Mouse (Mus musculus) midbrain, embryonic 13.5 days (tissue): ENCODE data around the gene Bcar3. TPM values are rescaled to one million over a fixed set of nuclear protein-coding genes. Genes with fewer than 3 reads are reported as not detected.

Source experiments
- ATAC-seq: fragments of 200-750 bp; cut with Nextera tagmentation; 2 replicates; pipeline ENCODE4 v1.8.0; 2017; ENCODE audit warnings: mild to moderate bottlenecking, moderate TSS enrichment, moderate library complexity
- H3K27ac ChIP-seq: fragments of 300-500 bp; sonication (generic); 2 replicates; pipeline ENCODE4 v1.5.1; 2015; ENCODE audit warnings: inconsistent platforms, mild to moderate bottlenecking, moderate library complexity
- H3K27me3 ChIP-seq: fragments of 300-500 bp; sonication (generic); 2 replicates; pipeline ENCODE4 v1.6.1; 2015; ENCODE audit warnings: mild to moderate bottlenecking, inconsistent platforms
- H3K36me3 ChIP-seq: fragments of 300-500 bp; sonication (generic); 2 replicates; pipeline ENCODE4 v1.6.1; 2015; ENCODE audit warnings: mild to moderate bottlenecking, inconsistent platforms
- H3K4me1 ChIP-seq: fragments of 300-500 bp; sonication (generic); replicated peaks from 2 replicates; pipeline ENCODE4 v1.6.1; 2015; ENCODE audit warnings: inconsistent platforms
- H3K4me2 ChIP-seq: fragments of 300-500 bp; sonication (generic); replicated peaks from 2 replicates; pipeline ENCODE4 v1.6.1; 2015; ENCODE audit warnings: moderate library complexity, mild to moderate bottlenecking, inconsistent platforms
- H3K4me3 ChIP-seq: fragments of 300-500 bp; sonication (generic); replicated peaks from 2 replicates; pipeline ENCODE4 v1.5.1; 2015; ENCODE audit warnings: mild to moderate bottlenecking, inconsistent platforms
- H3K9ac ChIP-seq: fragments of 300-500 bp; sonication (generic); replicated peaks from 2 replicates; pipeline ENCODE4 v1.6.1; 2015; ENCODE audit warnings: mild to moderate bottlenecking, inconsistent platforms
- H3K9me3 ChIP-seq: fragments of 300-500 bp; sonication (generic); 2 replicates; pipeline ENCODE4 v1.6.1; 2016; ENCODE audit warnings: mild to moderate bottlenecking, inconsistent platforms
- WGBS: fragments of 180-500 bp; shearing (Covaris S2); methylation state at CpG from one replicate; pipeline ENCODE4 v1.1.7; 2015; 5-methylcytosine and 5-hydroxymethylcytosine counted together
- polyA plus RNA-seq: library from polyadenylated mRNA; unstranded; fragments of >200 nt; fragmentation: Nextera tagmentation; extraction: Ambion mirVana; gene quantifications from 2 replicates; pipeline ENCODE4 v1.2.1, GENCODE M21; 2015

Bcar3 gene
- polyA plus RNA-seq, 1 experiment from 2014 or later: 8.0 TPM

DNA sequence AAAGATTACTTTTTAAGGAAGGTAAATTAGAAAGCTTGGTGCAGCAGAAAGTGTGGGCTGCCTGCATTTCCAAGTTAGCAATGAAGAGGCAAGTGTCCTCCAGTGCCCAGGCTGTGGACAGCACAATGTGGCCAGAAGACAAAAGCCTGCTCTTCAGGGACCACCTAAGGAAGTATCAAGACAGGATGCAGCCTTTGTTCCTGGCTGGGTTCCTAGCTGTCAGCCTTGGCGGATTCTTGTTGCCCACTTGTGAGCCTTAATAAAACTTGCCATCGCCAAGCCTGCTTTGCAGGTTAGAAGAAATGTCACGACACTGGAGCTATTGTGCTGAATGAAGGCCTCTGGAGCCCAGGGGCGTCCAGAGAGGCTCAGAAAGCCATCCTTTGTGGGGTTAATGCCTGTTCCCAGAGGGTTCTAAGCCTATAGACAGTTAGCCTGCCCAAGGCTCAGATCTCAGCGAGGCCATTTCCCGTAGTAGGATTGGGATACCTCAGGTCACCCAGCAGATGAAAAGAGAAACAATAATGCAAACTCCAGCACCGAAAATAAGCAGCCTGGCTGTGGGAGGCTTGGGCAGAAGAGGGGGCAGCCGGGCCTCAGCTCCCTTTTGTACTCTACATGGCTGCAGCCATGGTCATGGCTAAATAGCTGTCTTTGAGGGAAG, 167.0 kb downstream of the Bcar3 start:
- no peaks in the 10 kb centered on the region for H3K9me3 ChIP-seq
- 5% methylated on average over 8 of the region's 8 CpGs for WGBS
- peak overlapping the region; percentile 42 for H3K4me2 ChIP-seq
- no peaks in the 10 kb centered on the region for H3K27me3 ChIP-seq
- no peak overlapping the region for H3K4me3 ChIP-seq
- H3K9ac ChIP-seq: 0 out of 2 replicates have a peak overlapping the region, but pooled peaks have one; percentile 10
- ATAC-seq: peak; percentile 68
- H3K4me1 ChIP-seq: peaks cover 47% of the 10 kb centered on the region
- H3K36me3 ChIP-seq: 0 out of 2 replicates have a peak, but pooled peaks cover 2% of the 10 kb centered on the region
- peak overlapping the region; percentile 70 for H3K27ac ChIP-seq

DNA sequence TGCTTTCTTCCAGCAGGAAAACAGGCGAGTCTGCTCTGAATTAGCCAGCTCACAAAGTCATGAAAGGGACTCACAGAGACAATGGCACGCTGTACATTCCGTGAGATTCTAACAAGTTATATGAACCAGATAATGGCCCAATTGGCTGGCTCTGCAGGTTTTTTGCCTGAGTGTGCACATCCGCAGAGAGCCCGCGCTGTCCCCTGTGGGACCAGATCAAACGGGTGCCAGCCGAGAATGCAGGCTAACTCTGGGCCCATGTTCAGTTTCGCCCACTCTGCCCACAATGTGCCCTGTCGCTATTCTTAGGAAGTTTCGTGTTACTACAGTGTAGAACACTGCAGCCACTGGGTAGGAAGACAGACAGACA, 167.6 kb downstream of the Bcar3 start:
- Histone ChIP-seq H3K4me3 (no peak overlapping the region), H3K4me2 (peak overlapping the region; percentile 42), H3K9me3 (no peaks in the 10 kb centered on the region), H3K27ac (peak overlapping the region; percentile 70), H3K9ac (0 out of 2 replicates have a peak overlapping the region, but pooled peaks have one; percentile 7), H3K4me1 (peaks cover 47% of the 10 kb centered on the region), H3K36me3 (no peaks in the 10 kb centered on the region), H3K27me3 (no peaks in the 10 kb centered on the region)
- peak; percentile 57 for ATAC-seq
- 17% methylated on average over 11 of the region's 11 CpGs for WGBS

DNA sequence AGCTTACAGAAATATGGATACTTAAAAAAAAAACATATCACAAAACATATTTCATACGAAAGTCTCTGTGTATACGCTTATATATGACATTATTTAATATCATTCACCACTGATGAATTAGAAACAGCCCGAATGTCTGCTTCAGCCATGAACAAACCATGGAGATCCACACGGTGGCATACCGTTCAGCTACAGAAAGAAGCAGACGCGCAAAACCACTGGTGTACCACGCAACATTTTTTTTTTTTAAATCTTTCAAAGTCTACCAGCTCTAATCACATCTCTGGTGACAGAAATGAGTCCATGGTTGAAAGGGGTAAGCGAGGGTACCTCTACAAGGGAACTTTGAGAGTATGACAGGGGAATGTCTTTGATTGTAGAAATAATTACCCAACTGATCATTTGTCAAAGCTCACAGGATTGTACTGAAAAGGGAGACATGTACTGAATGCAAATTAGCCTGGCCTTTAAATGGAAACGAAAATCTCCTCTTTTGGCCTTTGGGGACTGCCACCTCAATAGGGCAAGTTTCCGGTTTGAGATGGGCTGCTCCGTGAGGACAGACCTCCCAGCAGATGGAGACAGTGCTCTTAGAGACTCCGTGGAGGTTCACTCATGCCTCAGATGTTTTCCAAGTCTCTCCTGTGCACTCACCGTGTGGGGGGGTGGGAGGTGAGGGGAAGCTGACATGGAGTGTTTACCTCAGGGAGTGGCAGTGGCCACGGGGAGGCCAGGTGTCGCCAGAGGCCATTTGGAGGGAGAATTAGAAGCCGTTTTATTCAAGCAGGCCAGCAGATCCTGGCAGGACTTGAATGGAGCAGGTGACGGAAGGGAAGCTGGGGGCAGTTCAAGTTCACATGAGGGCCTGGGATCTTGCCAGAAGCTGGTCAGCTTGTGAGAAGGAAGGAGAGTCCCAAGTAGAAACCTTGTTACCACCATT, 168.3 kb downstream of the Bcar3 start:
- Histone ChIP-seq H3K9me3 (no peaks in the 10 kb centered on the region), H3K4me3 (no peak overlapping the region), H3K9ac (0 out of 2 replicates have a peak overlapping the region, but pooled peaks have one; percentile 1), H3K4me1 (peaks cover 45% of the 10 kb centered on the region), H3K36me3 (no peaks in the 10 kb centered on the region), H3K27me3 (no peaks in the 10 kb centered on the region), H3K27ac (peak overlapping the region; percentile 70), H3K4me2 (peak overlapping the region; percentile 42)
- WGBS: 28% methylated on average over 18 of the region's 18 CpGs
- 0 out of 2 replicates have a peak, but pooled peaks have one; percentile 27 for ATAC-seq

DNA sequence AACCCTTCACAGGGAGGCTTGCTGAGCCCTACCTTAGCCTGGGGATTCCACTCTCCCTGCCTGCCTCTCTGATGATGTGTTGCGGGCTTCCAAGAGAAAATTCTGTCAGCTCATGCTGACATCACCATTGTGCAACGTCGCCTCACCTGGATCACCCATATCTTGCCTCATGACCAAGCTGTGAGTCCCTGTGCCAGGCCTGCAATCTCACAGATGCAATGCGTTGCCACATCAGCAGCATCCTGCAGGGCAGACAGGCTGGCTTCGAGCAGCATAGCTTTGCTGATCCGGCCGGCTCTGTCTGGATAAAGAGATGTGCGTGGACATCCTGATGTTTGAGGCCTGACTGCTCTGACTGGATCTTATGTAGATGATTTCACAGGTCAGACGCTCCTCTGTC, 169.2 kb downstream of the Bcar3 start:
- H3K4me1 ChIP-seq: peaks cover 39% of the 10 kb centered on the region
- H3K27ac ChIP-seq: no peak overlapping the region
- H3K27me3 ChIP-seq: no peaks in the 10 kb centered on the region
- H3K4me2 ChIP-seq: no peak overlapping the region
- H3K9me3 ChIP-seq: no peaks in the 10 kb centered on the region
- no peak for ATAC-seq
- 77% methylated on average over 9 of the region's 9 CpGs for WGBS
- no peak overlapping the region for H3K9ac ChIP-seq
- no peak overlapping the region for H3K4me3 ChIP-seq
- no peaks in the 10 kb centered on the region for H3K36me3 ChIP-seq

DNA sequence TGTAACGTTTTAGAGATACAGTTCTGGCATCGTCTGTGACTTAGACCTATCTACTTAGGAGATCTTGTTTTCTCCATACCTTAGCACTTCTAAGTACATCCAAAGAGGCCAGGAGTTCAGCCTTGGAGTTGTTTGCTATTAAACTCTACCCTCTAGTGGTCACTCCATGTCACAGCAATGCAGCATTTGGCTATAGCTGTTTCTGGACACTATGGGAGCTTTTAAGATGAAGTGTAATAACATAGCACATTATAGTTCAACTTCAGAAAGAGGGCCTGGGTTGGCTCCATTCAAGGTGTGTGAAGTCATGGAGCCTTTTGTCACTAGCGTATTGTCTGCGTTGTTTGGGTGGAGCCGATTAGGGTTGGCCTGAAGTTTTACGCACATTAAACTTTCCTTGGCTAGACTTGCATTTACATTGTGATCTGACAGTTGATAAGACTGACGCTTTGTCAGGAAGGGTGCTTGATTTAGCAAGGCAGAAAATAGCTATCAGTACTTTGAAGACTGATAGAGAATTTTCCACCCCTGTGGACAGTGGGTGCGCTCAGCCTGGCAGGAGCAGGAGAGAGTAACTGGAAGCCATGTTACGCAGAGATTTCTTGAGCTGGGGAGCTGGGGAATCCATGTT, 172.3 kb downstream of the Bcar3 start:
- peaks cover 28% of the 10 kb centered on the region for H3K4me1 ChIP-seq
- H3K9me3 ChIP-seq: no peaks in the 10 kb centered on the region
- no peak overlapping the region for H3K9ac ChIP-seq
- WGBS: 54% methylated on average over 9 of the region's 9 CpGs
- H3K27ac ChIP-seq: no peak overlapping the region
- H3K27me3 ChIP-seq: no peaks in the 10 kb centered on the region
- no peak overlapping the region for H3K4me3 ChIP-seq
- H3K36me3 ChIP-seq: no peaks in the 10 kb centered on the region
- ATAC-seq: no peak
- H3K4me2 ChIP-seq: no peak overlapping the region

DNA sequence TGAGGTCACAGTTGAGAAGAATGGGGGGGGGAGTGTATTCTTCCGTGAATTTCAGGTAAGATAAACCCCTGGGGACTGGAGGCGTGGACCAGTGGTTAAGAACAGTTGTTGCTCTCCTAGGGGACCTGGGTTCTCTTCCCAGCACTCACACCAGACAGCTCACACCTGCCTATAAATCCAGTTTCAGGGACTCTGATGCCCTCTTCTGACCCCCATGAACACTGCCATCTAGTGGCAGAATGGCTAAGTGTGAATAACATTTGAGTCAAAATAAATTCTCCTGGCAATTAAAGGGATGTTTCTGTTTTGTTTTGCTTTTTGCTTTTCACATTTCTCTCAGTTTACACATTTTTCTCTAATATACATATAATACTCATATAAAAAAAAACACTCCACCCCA, 174.0 kb downstream of the Bcar3 start:
- no peak for ATAC-seq
- 73% methylated on average over 2 of the region's 2 CpGs for WGBS
- no peaks in the 10 kb centered on the region for H3K27me3 ChIP-seq
- no peak overlapping the region for H3K4me2 ChIP-seq
- H3K4me3 ChIP-seq: no peak overlapping the region
- no peak overlapping the region for H3K9ac ChIP-seq
- no peaks in the 10 kb centered on the region for H3K36me3 ChIP-seq
- H3K27ac ChIP-seq: no peak overlapping the region
- no peaks in the 10 kb centered on the region for H3K9me3 ChIP-seq
- H3K4me1 ChIP-seq: peaks cover 11% of the 10 kb centered on the region

DNA sequence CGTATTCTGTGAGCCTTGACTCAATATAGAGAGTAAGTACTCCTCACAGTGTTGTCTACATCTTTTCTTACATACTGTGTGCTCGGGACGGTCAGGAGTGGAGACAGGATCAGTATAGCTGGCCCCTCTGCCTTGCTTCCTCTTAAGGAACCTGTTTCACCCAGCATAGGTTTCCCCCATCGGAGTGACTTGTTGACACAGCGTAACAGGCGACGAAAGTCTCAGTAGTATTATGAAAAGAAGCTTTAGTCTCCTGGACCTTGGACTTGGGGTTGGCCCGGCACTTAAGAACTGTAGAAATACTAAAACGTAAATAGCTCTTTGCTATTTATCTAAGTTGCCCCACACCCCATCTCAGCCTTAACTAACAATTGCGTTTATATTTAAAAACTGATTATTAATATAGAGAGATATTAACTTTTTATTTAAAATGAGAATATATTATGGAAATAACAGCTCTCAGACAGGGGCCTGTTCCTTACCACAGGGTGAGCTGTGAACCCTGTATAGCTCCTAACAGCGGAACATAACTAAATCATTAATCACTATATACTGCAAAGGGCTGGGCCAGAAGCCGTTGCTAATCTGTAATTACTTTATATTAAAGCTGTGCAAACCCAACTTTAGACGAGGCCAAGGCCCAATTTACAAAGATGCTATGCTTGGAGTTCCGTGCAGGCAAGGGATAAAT, 176.5 kb downstream of the Bcar3 start:
- no peak overlapping the region for H3K27ac ChIP-seq
- H3K36me3 ChIP-seq: no peaks in the 10 kb centered on the region
- H3K9me3 ChIP-seq: no peaks in the 10 kb centered on the region
- no peak overlapping the region for H3K9ac ChIP-seq
- H3K4me2 ChIP-seq: no peak overlapping the region
- peaks cover 21% of the 10 kb centered on the region for H3K4me1 ChIP-seq
- 86% methylated on average over 14 of the region's 14 CpGs for WGBS
- H3K4me3 ChIP-seq: no peak overlapping the region
- no peaks in the 10 kb centered on the region for H3K27me3 ChIP-seq
- ATAC-seq: no peak

DNA sequence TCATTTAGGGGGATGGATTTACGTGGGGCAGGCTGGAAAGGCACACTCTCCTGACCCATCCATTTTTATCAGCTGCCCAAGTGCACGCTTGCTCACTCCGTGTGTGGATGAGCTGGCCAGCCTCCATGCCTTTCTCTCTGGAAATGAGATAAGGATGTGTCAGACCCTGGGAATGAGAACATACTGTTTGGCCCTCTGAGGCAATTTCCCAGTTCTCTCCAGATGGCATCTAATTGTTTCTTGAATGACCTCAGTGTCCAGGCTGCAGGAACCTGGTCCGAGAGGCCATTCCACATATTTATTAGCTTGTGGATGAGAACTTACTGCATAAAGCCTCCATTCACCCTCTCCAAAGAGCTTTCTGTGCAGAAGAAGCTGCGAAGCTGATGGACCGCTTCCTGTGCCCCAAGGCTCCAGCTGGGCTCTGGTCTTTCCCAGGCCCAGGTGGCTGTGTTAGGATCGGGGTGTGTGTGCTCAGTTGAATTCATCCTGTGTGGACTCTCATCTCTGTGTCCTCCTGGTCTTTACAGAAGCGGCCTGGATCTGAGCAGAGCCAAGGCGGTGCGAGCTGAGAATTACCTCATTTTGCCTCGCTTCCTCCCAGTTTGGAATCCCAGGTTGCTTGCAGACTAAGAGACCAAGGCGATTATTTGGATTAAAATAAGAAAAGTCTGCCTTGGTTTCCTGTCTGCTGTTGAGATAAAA, 177.2 kb downstream of the Bcar3 start:
- Histone ChIP-seq H3K4me2 (no peak overlapping the region), H3K27ac (no peak overlapping the region), H3K9me3 (no peaks in the 10 kb centered on the region), H3K4me1 (peaks cover 28% of the 10 kb centered on the region), H3K36me3 (no peaks in the 10 kb centered on the region), H3K4me3 (no peak overlapping the region), H3K27me3 (no peaks in the 10 kb centered on the region), H3K9ac (no peak overlapping the region)
- 81% methylated on average over 12 of the region's 12 CpGs for WGBS
- ATAC-seq: no peak

DNA sequence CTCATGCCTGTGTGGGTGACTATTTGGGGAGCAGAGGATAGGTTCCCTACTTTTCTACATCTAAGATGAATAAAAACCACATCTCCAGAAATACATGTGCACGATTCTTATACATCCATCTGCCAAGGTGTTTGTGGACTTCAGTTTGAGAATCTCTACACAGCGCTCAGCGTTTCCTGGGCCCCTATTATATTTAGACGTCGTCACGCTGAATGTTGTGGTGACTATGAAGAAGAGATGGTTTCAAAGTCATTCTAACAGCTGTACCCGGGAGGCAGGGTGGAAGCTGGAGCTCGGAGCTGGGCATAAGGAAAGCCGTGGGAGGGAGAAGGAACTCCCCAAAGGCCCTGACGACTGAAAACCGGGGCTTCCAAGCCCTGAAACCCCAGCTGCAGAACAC, 178.5 kb downstream of the Bcar3 start:
- Histone ChIP-seq H3K9ac (no peak overlapping the region), H3K36me3 (no peaks in the 10 kb centered on the region), H3K27ac (no peak overlapping the region), H3K4me2 (no peak overlapping the region), H3K27me3 (no peaks in the 10 kb centered on the region), H3K4me1 (peaks cover 40% of the 10 kb centered on the region), H3K4me3 (no peak overlapping the region), H3K9me3 (no peaks in the 10 kb centered on the region)
- no peak for ATAC-seq
- WGBS: 90% methylated on average over 11 of the region's 11 CpGs

DNA sequence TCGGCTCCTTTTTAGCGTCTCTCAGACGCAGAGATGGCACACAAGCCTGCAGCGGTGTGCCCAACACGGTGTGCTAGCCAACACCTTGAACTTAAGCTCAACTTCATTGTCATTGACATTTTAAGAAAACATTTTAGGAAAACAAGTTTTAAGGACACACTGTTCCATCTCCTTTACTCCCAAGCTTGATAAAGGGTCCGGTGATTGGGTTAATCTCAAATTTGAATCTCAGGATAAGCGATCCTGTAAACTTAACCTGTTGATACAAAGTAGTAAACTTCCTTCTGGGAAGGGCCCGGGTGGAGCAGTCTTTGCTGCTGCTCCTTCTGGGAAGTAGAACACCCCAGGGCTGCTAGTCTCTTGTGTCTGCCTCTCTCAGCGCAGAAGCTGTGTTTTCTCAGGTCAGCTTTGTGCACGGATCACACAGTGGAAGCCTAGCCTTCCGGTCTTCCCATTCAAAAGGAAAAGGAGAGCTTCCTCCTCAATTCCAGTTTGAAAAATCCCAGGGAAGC, 179.6 kb downstream of the Bcar3 start:
- H3K27me3 ChIP-seq: no peaks in the 10 kb centered on the region
- H3K9ac ChIP-seq: no peak overlapping the region
- peaks cover 51% of the 10 kb centered on the region for H3K4me1 ChIP-seq
- H3K27ac ChIP-seq: no peak overlapping the region
- 85% methylated on average over 11 of the region's 11 CpGs for WGBS
- no peaks in the 10 kb centered on the region for H3K9me3 ChIP-seq
- no peak for ATAC-seq
- H3K36me3 ChIP-seq: no peaks in the 10 kb centered on the region
- no peak overlapping the region for H3K4me3 ChIP-seq
- no peak overlapping the region for H3K4me2 ChIP-seq

DNA sequence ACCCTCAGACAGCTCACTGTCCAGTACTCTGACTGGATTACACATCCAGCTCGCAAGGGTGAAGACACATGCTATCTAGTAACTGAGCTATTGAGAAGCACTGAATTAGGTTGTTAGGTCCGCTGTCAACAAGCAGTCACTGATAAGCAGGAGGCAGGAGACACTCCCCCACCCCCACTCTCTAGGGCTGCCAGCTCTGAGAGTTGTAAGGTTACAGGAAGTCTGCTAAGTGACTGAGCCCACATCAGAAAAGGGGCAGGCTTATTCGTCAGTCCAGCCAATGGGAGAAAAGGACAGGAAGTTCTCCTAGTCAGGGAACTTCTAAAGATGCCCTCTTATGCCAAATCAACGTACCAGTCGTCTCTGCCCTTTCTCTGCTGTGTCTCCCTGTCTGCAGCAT, 180.1 kb downstream of the Bcar3 start:
- Histone ChIP-seq H3K4me1 (peaks cover 56% of the 10 kb centered on the region), H3K9me3 (no peaks in the 10 kb centered on the region)
- no peak for ATAC-seq

More for the DNA sequence above, 180.1 kb downstream of the Bcar3 start:
- Histone ChIP-seq H3K36me3 (no peaks in the 10 kb centered on the region), H3K4me2 (no peak overlapping the region), H3K4me3 (no peak overlapping the region), H3K27ac (no peak overlapping the region), H3K9ac (no peak overlapping the region), H3K27me3 (no peaks in the 10 kb centered on the region)
- 63% methylated on average over 5 of the region's 5 CpGs for WGBS
